Mouse (Mus musculus): Measurements from ENCODE around the gene Eng.

Gene Eng

DNA sequence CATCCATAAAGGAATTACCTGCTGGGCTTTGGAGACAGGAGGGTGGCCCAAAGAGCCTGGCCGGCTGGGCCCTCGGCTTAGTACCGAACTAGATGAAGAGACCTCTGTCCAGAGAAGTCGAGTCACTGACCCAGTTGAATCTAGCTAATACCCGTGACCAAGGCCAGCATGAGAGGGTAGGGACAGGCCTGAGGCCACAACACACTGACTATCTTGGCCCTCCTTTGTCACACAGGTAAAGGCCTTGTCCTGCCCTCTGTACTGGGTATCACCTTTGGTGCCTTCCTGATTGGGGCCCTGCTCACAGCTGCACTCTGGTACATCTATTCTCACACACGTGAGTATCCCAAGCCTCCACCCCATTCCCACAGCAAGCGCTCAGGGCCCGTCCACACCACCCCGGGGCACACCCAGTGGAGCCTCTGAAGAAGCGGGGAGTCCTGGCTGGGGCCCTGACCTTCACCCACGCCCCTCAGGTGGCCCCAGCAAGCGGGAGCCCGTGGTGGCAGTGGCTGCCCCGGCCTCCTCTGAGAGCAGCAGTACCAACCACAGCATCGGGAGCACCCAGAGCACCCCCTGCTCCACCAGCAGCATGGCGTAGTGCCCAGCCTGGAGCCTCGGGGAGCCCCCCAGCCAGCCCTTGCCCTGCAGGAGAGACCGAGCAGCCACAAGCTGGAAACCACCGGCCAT is 34.7 kb downstream of the Eng start:
- DNase-seq (ENCODE audit: low read depth, low spot score), result no peak

DNA sequence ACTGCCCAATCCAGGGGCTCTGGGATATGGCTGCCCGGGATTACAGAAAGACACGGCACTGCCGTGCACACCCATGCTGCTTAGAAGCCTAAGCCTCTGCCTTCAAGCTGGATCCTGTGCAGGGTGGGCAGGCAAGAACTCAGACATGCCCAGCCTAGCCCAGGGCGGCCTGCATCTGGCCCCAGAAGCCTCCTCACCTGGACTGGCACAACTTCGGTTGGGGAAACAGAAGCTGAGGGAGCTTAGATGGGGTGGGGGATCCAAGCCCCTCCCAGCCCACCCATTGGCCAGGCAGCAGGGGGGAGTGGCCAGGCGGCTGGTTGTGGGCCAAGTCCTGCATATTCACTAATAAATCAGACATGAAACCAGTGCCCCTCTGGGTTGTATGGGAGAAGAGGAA is 35.4 kb downstream of the Eng start:
- no peak for DNase-seq (ENCODE audit: low read depth, low spot score)

DNA sequence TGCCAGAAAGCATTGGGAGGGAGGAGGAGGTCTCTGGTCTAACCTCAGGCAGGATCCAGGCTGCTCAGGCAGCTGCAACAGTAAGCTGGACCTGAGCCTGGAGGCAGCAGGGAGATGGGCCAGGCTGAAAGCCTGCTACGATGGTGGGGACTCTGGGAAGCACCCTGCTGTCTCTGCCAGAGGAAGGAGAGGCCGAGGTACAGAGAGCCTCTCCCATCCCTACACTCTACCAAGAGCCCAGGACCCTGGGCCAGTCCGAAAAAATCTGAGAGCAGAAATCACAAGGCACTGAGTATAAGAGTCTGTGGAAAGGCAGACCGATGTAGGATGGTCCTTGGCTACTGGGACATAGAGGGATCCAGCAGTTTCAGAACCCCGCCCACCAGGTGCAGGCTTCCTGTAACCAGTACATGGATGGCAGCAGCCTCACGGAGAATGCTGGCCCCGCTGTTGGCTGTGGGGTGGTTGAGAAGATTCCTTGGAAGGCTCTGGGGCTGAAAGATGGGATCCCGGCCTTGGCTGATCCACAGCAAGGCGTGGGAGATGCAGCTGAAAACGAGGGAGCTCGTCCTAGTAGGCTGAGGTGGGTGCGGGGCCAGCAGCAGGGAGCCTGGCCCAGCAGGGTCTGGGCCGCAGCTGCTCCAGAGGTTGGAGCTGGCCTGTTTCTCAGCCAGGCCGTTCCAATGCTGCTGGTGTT is 36.5 kb downstream of the Eng start:
- DNase-seq (ENCODE audit: low read depth, low spot score), result no peak

DNA sequence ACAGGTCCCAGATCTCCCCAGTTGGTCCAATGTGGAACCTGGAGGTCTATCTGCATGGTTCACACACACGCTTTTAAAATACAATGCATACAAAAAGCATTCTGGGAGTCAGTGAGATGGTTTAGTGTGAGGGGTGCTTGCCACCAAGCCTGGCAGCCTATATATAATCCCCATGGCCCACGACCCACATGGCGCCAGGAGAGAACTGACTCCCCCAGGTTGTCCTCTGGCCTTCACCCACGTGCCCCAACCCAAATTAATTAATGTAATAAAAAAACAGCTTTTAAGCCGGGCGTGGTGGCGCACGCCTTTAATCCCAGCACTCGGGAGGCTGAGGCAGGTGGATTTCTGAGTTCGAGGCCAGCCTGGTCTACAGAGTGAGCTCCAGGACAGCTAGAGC is 37.3 kb downstream of the Eng start:
- no peak for DNase-seq (ENCODE audit: low read depth, low spot score)

DNA sequence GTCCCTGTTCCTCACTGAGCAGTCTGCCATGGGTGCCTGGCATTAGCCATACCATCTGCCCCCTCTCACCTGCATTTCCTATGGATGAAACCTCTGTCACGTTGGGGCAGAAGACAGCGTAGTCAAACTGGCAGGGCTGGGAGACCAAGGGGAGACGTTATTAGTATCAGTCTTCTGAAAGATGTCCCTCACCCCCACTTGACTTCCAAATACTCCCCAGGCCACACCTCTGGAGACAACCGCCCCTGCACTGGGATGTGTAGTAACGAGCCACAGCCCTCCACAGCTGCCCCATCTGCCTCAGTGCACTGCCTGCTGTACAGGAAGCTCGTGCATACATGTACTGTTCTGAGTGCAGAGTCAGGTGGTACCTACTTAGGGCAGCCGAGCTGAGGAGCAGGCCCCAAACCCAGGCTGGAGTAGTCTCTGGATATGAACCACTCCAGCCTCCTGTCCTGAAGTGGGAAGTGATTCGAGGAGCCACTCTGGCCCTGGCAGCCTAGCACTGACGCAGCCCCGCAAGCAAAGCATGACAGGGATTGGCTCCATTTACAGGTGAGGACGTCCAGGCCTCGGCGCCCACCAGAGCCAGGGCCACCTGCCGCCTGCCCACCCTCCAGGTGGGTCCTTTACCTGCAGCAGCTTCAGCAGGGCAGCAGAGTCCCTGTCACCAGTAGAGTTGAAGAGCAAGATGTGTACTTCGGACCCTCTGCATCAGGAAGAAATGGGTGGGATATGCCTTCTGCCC is 38.5 kb downstream of the Eng start:
- no peak for DNase-seq (ENCODE audit: low read depth, low spot score)

DNA sequence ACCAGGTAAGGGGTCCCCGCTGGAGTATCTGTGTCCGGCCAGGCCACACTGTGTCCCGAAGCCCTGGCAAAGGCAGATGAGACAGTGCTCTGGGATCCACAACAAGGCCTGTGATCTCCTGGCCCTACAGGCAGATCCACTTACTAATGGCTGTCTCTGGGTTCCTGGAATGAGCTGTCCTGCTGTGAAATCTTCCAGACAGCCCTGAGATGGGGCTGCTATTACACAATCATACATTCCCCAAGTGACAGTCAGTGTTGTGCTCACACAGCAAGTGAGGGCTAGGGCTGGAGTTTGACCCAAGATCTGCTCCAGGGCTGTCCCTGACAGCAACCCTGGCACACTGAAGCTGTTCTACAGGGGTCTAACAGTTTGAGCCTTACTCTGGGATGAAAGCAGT is 39.4 kb downstream of the Eng start:
- DNase-seq (ENCODE audit: low read depth, low spot score), result no peak

DNA sequence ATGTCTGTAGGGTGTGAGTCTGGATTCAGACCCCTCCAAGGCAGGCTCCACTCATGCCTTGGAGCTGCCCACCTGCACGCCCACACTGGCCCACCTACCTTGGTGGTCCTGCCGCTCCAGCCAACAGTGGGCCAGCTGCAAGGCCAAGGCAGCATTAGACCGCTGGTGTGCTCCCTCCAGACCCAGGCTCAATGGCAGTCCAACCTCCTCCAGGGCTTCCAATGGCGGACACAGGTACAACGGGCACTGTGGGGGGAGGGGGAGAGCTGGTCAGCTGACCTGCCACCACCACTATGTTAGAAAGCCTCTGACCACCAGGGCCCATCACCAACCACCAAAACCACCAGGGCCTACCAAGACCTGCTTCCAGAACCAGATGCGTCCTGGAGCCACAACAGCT is 40.2 kb downstream of the Eng start:
- no peak for DNase-seq (ENCODE audit: low read depth, low spot score)

DNA sequence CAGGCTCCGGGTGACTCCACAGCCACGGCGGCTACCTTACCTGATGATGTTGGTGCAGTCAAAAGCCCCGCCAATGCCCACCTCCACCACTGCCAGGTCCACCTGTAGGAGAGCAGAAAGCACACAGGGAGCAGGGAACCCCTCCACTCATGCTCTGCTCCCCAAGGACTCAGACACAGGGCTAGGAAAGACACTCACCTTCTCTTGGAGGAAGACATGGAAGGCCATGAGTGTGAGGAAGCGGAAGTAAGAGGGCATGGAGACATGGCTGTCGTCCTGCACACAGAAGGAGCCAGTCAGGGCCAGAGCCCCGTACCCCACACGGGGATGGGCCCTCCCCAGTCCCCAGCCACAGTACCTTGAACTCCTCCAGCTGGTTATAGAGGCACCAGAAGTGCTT is 41.2 kb downstream of the Eng start:
- DNase-seq (ENCODE audit: low read depth, low spot score), result no peak

DNA sequence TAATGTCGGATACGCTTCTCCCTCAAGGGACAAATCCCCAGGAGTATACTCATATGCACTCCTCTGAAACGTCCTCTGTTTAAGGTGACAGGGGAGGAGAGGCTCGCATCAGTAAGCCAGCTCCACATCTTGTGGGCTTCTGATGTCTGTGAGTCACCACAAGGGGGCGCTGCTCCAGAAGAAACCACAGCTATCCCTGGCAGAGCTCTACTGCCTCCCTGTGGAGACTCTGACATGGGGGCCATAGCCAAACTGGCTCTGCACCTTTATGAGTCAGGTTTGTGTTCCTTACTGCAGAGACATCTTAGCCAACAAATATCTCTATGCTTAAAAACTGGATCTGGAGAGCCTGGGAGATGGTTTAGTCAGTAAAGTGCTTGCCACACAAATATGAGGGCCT is 43.0 kb downstream of the Eng start:
- DNase-seq (ENCODE audit: low read depth, low spot score), result peak; percentile 36

DNA sequence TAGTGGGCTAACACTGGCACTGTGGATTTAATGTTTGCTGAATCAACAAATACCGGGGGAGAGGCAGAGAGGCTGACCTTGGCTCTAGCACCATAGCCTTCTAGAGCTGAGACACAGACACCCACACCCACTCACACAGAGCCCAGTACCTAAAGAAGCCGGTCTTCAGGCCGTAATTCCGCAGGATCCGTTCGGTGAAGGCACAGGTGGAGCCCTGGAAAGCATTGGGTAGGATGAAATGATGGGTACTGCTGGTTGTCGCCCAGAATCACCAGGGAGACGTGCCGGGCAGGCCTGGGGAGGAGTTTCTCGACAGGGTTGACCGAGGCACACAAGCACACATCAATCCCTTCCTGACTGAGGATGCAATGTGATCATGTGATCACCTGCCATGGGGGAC is 44.6 kb downstream of the Eng start:
- no peak for DNase-seq (ENCODE audit: low read depth, low spot score)

DNA sequence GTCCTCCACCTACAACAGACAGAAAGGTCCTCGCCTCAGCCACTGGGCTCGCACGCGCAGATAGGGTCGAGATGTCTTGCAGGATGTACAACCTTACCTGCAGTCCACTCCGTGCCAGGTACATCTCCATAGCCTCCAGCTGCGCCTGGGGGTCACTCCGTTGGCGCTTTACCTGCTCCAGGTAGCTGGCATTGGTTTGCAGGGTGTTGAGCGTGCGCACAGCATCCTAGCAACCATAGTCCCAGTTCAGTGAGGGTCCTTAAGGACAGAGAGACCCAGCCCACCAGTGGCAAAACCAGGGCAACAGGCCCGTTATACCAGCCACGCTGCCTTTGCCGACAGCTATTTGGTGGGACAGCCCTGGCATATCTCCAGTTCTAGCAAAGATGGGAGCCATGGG is 46.1 kb downstream of the Eng start:
- no peak for DNase-seq (ENCODE audit: low read depth, low spot score)

DNA sequence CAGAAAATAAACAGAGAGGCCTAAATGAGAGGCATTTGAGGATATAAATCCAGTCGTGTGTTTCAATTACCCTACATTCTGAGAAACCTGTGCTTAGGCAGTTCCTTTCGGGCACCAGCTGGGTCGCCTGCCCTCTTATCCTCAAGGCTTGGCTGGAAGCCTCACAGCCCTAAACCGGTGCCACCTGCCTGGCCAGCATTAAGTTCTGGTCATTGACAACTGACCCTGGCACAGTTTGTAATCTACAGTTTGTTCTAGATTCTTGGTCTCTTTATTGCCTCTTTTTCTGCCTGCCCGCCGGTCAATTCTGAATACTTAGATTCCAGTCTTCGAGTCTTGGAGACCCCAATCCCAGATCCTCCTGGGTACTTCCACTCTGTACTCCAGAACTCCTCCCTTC is 46.9 kb downstream of the Eng start:
- DNase-seq (ENCODE audit: low read depth, low spot score), result no peak

DNA sequence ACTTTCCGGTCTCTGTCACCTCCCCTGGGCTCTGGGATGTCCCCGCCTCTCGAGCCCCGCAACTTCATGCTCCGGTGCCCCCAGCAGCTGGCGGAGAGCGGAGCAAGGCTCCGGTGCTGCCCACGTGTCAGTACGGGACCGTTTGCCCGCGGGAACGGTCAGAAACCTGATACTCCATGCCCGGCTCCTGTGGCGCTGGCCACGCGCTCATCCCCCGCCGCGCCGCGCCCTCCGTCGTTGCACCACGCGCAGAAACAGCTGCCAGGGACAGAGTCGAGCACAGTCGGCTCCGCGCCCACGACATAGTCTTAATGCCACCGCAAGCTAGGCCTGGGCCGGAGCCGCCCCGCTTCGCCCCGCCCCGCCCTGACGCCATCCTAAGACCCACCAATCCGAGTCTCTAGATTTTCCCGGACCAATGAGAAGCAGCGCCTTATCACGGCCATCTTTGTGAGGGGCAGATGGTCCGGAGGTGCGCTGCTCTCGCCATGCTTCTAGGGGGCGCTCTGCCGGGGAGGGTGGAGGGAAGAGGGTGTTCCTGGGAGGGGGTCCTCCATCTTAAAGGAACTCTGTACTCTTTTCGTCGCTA is 47.5 kb downstream of the Eng start:
- peak; percentile 95 for DNase-seq (ENCODE audit: low read depth, low spot score)

DNA sequence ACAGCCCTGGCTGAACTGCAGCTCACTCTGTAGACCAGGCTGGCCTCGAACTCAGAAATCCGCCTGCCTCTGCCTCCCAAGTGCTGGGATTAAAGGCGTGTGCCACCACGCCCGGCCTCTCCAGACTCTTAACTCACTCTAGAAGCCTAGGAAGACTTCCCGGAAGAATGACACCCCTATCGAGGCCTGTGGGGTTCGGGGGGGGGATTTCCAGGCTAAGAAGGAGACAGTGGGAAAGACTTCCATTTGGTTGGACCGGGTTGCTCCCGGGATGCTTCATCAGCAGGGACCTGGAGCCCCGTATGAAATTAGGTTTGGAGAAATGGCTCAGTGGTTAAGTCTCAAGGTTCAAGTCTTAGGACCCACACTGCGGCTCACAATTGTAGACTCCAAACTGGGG is 48.3 kb downstream of the Eng start:
- DNase-seq (ENCODE audit: low read depth, low spot score), result no peak

DNA sequence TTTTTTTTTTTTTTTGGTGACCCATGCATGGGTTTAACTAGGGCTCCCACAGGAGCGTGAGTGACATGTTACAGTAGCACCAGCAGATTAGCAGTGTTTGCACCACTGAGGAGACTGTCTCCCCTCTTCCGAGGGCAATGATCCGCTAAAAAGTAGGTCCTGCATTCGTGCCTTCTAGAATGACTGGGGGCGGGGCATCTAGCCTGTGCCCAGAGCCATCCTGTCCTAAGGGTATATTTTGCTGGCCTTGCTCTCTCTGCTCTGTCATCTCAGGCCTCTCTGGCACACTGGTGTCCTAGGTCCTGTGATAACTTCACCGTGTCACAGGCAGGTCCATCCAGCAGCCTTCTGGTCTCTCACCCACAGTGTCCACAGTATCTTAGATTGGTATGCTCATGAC is 53.3 kb downstream of the Eng start:
- DNase-seq (ENCODE audit: low read depth, low spot score), result no peak

DNA sequence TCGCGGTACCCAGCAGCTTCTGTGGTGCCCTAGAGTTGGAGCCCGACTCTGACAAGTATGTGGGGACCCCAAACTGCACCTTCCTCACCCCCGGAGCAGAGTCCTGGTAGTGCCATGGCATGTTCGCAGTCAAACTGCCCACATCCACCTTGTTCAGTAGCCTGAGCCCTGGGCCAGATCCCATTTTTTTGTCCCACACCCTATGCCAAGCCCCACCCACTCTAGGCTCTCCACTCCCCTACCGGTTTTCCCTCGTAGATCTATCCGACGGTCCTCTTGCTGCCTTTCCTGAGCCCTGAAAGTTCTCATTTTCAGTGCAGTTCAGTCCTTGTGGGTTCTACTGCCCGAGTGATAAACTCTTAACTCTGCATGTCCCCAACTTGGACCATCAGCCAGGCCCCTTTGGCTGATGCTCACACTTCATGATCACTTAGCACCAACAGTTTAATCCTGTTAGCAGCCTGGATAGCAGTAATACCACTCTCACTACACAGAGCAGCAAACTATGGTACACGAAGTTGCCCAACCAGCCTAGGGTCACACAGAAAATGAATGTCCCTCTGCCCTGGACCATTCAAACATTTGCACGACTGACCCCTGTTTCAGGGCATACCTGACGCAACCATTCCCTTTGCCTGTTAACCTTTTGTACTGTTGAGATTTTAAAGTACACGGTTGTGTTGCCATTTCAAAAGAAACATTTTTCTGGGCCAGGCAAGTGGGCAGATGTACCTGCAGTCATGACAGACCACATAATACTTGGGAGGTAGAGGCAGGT is 54.8 kb downstream of the Eng start:
- no peak for DNase-seq (ENCODE audit: low read depth, low spot score)

DNA sequence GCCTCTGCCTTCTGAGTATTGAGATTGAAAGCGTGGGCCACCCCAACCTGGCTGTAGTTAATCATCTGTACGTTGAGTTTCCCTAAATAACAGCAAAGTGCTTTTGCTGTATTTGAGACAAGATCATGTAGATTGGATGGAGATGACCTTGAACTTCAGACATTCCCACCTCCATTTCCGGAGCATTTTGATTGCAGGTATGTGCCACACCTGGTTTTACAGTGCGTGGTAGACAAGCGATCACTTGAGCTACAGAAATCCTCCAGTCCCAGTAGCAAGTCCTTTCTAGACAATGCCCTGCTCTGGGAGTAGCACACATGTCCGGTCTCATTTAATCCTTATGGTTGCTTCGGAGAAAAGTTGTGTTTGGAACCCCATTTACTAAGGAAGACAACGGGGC is 56.7 kb downstream of the Eng start:
- DNase-seq (ENCODE audit: low read depth, low spot score), result no peak

DNA sequence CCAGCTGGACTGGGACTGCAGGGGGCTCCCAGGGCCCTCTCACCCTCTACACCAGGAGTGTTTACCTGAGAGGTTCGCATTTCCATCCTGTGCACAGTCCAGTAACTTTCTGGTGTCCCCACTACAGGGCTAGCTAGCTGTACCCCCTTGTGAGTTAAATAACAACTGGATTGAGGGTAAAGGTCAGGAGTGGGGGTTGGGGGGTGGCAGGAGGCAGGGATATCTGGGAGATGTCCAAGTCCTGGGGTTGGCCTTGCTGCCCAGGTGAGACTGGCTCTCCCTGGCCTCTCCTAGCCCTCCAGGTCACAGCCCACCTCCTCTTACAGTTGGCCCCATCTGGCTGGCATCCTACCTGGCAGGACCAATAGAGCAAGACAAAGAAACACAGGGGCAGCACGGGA is 57.6 kb downstream of the Eng start, which contains the start of gene Fpgs:
Fpgs (minus strand) TSS at position 125 of the 401 bp plus-strand sequence.
- DNase-seq (ENCODE audit: low read depth, low spot score), result no peak

DNA sequence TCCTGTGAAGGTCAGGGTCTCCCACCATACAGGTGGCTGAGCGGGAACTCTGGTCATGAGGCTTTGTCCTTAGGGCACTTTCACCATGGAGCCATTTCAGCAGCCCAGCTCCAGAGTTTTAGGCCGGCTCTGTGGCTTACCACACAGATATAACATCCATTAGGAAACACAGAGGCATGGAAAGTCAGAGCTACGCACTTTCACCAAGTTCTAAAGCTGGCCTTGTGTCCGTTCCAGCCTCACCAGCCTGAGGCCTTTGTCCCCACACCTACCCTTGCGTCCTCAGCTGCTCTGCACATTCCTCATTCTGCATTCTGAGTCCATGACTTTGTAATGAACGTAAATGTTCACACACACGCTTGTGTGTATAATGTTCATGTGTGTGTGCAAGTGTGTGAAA is 58.6 kb downstream of the Eng start:
- DNase-seq (ENCODE audit: low read depth, low spot score), result no peak

DNA sequence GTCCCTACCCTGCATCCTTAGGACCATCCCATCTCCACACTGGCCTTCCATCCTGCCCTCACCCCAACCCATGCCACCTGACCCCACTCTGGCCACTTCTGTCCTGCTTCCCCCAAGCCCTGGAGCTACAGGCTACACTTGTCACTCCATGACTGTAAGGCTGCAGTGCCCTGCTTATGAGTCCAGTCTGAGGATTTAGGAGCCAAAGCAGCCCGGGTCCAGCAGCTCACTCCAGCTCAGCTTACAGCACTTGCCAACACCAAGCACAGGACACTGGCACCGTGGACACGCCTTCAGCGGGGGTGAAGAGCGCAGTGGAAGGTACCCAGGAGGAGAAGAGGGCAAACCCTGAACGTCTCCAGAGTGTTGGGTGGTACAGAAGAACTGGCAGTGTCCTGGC is 60.6 kb downstream of the Eng start:
- DNase-seq (ENCODE audit: low read depth, low spot score), result no peak

DNA sequence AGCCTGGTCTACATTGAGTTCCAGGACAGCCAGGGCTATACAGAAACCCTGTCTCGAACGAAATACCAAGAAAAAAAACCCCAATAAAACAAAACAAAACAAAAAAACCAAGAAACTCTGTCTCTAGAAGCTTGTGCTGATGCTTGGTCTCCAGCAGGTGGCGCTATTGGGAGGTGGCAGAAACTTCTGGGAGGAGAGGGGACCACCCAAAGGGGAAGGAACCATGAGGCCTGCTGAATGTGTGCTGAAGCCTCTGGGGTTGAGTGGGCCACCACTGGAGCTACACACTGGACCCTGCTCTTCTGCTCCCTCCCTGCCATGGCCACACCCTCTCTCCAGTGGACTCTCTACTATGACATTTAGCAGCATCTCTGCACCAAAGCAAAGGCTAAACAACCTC is 62.2 kb downstream of the Eng start:
- no peak for DNase-seq (ENCODE audit: low read depth, low spot score)

Measured in brain, embryonic 18.5 days (tissue).